Mouse (Mus musculus) hindbrain, postnatal 0 days (tissue): Measurements from ENCODE around the gene Vstm2l. TPM values are rescaled to one million over a fixed set of nuclear protein-coding genes. Genes with fewer than 3 reads are reported as not detected.

Source experiments
- ATAC-seq: fragments of 200-750 bp; cut with Nextera tagmentation; 2 replicates; pipeline ENCODE4 v1.8.0; 2017; ENCODE audit warnings: mild to moderate bottlenecking, moderate TSS enrichment, moderate library complexity
- DNase-seq: peaks from one replicate; pipeline ENCODE4 v3.0.0-alpha.2; 2015; ENCODE audit warnings: low spot score
- H3K27ac ChIP-seq: fragments of 300-500 bp; sonication (generic); 2 replicates; pipeline ENCODE4 v1.5.1; 2014; ENCODE audit warnings: mild to moderate bottlenecking
- H3K27me3 ChIP-seq: fragments of 300-500 bp; sonication (generic); 2 replicates; pipeline ENCODE4 v1.6.1; 2014; ENCODE audit warnings: low read length, mixed read lengths; ENCODE audit not compliant: insufficient read depth
- H3K36me3 ChIP-seq: fragments of 300-500 bp; sonication (generic); 2 replicates; pipeline ENCODE4 v1.6.1; 2014; ENCODE audit warnings: low read length, mixed read lengths; ENCODE audit not compliant: insufficient read depth
- H3K4me1 ChIP-seq: fragments of 300-500 bp; sonication (generic); 2 replicates; pipeline ENCODE4 v1.6.1; 2014; ENCODE audit warnings: antibody characterized with exemption, low read length, mixed read lengths; ENCODE audit not compliant: insufficient read depth
- H3K4me2 ChIP-seq: fragments of 300-500 bp; sonication (generic); 2 replicates; pipeline ENCODE4 v1.6.1; 2014; ENCODE audit warnings: low read depth, mild to moderate bottlenecking, low read length, moderate library complexity, mixed read lengths
- H3K4me3 ChIP-seq: fragments of 300-500 bp; sonication (generic); 2 replicates; pipeline ENCODE4 v1.5.1; 2014; ENCODE audit warnings: low read length
- H3K9ac ChIP-seq: fragments of 300-500 bp; sonication (generic); replicated peaks from 2 replicates; pipeline ENCODE4 v1.6.1; 2014; ENCODE audit warnings: mild to moderate bottlenecking, low read length, moderate library complexity, mixed read lengths
- H3K9me3 ChIP-seq: fragments of 300-500 bp; sonication (generic); 2 replicates; pipeline ENCODE4 v1.6.1; 2016; ENCODE audit warnings: low read length, mixed read lengths
- CTCF ChIP-seq: IDR thresholded peaks from 2 replicates; pipeline ENCODE4 v1.5.1; 2016; ENCODE audit warnings: antibody characterized with exemption, control low read depth, low read depth
- WGBS: fragments of 180-500 bp; shearing (Covaris S2); extraction: QIAGEN DNeasy Blood & Tissue Kit; methylation state at CpG from one replicate; pipeline ENCODE4 v1.1.7; 2014; 5-methylcytosine and 5-hydroxymethylcytosine counted together
- polyA plus RNA-seq: library from polyadenylated mRNA; unstranded; fragments of >200 nt; fragmentation: Nextera tagmentation; extraction: Ambion mirVana; gene quantifications from 2 replicates; pipeline ENCODE4 v1.2.1, GENCODE M21; 2015
- total RNA-seq: library from RNA; depleted of rRNA; stranded (reverse); fragments of >200 nt; gene quantifications from 2 replicates; pipeline ENCODE4 v1.2.3, GENCODE M21; 2014

The Vstm2l gene
- total and polyA plus RNA-seq, 2 experiments from 2014 or later = 46.4 to 326 TPM

GRCm38 (mm10) chr2:157877967-157878366, 36.5 kb upstream of the Vstm2l start:
- Histone ChIP-seq H3K9ac (no peak overlapping the region), H3K36me3 (no peaks in the 10 kb centered on the region), H3K27ac (no peak overlapping the region), H3K9me3 (no peaks in the 10 kb centered on the region), H3K4me1 (peaks cover 7% of the 10 kb centered on the region; the same call in 1 of the 2 replicates), H3K27me3 (no peaks in the 10 kb centered on the region), H3K4me2 (no peak overlapping the region), H3K4me3 (no peak overlapping the region)
- no peak for TF ChIP-seq CTCF
- DNase-seq = no peak
- WGBS = 54% methylated on average over 5 of the region's 5 CpGs
- ATAC-seq = no peak

GRCm38 (mm10) chr2:157881939-157882338, 32.5 kb upstream of the Vstm2l start:
- Histone ChIP-seq H3K27me3 (no peaks in the 10 kb centered on the region), H3K9ac (no peak overlapping the region), H3K4me1 (peaks cover 5% of the 10 kb centered on the region; the same call in 1 of the 2 replicates), H3K4me3 (no peak overlapping the region), H3K36me3 (peaks cover 12% of the 10 kb centered on the region; the same call in 1 of the 2 replicates), H3K4me2 (no peak overlapping the region), H3K27ac (no peak overlapping the region), H3K9me3 (no peaks in the 10 kb centered on the region)
- WGBS = 37% methylated on average over 11 of the region's 11 CpGs
- no peak for ATAC-seq
- TF ChIP-seq CTCF = no peak
- no peak for DNase-seq

GRCm38 (mm10) chr2:157887275-157888025, 27.0 kb upstream of the Vstm2l start:
- peaks cover 7% of the 10 kb centered on the region for H3K4me1 ChIP-seq
- WGBS = 34% methylated on average over 10 of the region's 10 CpGs
- no peaks in the 10 kb centered on the region for H3K9me3 ChIP-seq
- no peak overlapping the region for H3K4me3 ChIP-seq
- no peak overlapping the region for H3K4me2 ChIP-seq
- H3K27me3 ChIP-seq = no peaks in the 10 kb centered on the region
- TF ChIP-seq CTCF = no peak
- peaks cover 12% of the 10 kb centered on the region; the same call in 1 of the 2 replicates for H3K36me3 ChIP-seq
- ATAC-seq (no peak), DNase-seq (peak; percentile 57)
- H3K9ac ChIP-seq = no peak overlapping the region
- peak overlapping the region; percentile 41; the same call in 1 of the 2 replicates for H3K27ac ChIP-seq

GRCm38 (mm10) chr2:157891166-157891565, 23.3 kb upstream of the Vstm2l start:
- Histone ChIP-seq H3K4me1 (peaks cover 7% of the 10 kb centered on the region), H3K4me3 (no peak overlapping the region)
- WGBS = 57% methylated on average over 6 of the region's 6 CpGs

GRCm38 (mm10) chr2:157897131-157897530, 17.3 kb upstream of the Vstm2l start:
- Histone ChIP-seq H3K36me3 (no peaks in the 10 kb centered on the region), H3K4me2 (no peak overlapping the region), H3K4me1 (no peaks in the 10 kb centered on the region), H3K4me3 (no peak overlapping the region), H3K27me3 (no peaks in the 10 kb centered on the region), H3K9me3 (no peaks in the 10 kb centered on the region), H3K27ac (no peak overlapping the region), H3K9ac (no peak overlapping the region)
- TF ChIP-seq CTCF = no peak
- 54% methylated on average over 4 of the region's 4 CpGs for WGBS
- ATAC-seq (no peak), DNase-seq (no peak)

More at GRCm38 (mm10) chr2:157891166-157891565, 23.3 kb upstream of the Vstm2l start:
- H3K36me3 ChIP-seq = no peaks in the 10 kb centered on the region
- no peak overlapping the region for H3K9ac ChIP-seq
- ATAC-seq (no peak), DNase-seq (no peak)
- no peak for TF ChIP-seq CTCF
- H3K4me2 ChIP-seq = no peak overlapping the region
- H3K9me3 ChIP-seq = no peaks in the 10 kb centered on the region
- no peaks in the 10 kb centered on the region for H3K27me3 ChIP-seq
- no peak overlapping the region for H3K27ac ChIP-seq

- no peak for TF ChIP-seq CTCF
- under 1% methylated on average over 16 of the region's 16 CpGs for WGBS
- H3K27ac ChIP-seq = no peak overlapping the region
- peak overlapping the region; percentile 74 for H3K4me2 ChIP-seq
- H3K36me3 ChIP-seq = no peaks in the 10 kb centered on the region
- no peak overlapping the region for H3K9ac ChIP-seq
- 0 out of 2 replicates have a peak, but pooled peaks have one; percentile 11 for ATAC-seq
- H3K27me3 ChIP-seq = 0 out of 2 replicates have a peak, but pooled peaks cover 7% of the 10 kb centered on the region
- no peaks in the 10 kb centered on the region for H3K9me3 ChIP-seq
- H3K4me3 ChIP-seq = peak overlapping the region; percentile 5; the same call in 1 of the 2 replicates
- peak; percentile 82 for DNase-seq
- no peaks in the 10 kb centered on the region; the same call in 1 of the 2 replicates for H3K4me1 ChIP-seq
Measured at GRCm38 (mm10) chr2:157913204-157913636, 1.2 kb upstream of the Vstm2l start.
